Mouse (Mus musculus): ENCODE measurements at regions not wholly inside any gene's neighbourhood (a gene's known extent, or its start where the extent isn't known, plus 50 kb on each side); places are given as distances from the start of the nearest gene placed in this dataset.

GRCm38 (mm10) chr2:30690307-30690706, 95.5 kb downstream of the Cstad start:
- Histone ChIP-seq H3K4me3 (replicated peaks in 1 of 3; ENCODE audit: low read depth in 2 of 3, low read length in 2 of 3, poor library complexity in 1 of 3) (no peak overlapping the region), H3K79me2 (replicated peaks; ENCODE audit: control insufficient read depth, extremely low read depth, insufficient read depth, poor library complexity, severe bottlenecking) (no peaks in the 10 kb centered on the region), H3K9me3 (replicated peaks; ENCODE audit: low read length) (no peaks in the 10 kb centered on the region), H3K4me2 (ENCODE audit: insufficient read depth, low read depth, poor library complexity, severe bottlenecking) (no peak overlapping the region), H3K4me1 (ENCODE audit: control insufficient read depth in 1 of 2, insufficient read depth in 2 of 2) (peaks cover 12 to 51% of the 10 kb centered on the region in 2 experiments), H3K9ac (ENCODE audit: insufficient read depth, low read depth) (no peak overlapping the region), H3K27ac (ENCODE audit: insufficient read depth, low read depth) (peak overlapping the region; percentile 15; the same call in 1 of the 2 replicates), H3K27me3 (replicated peaks) (peaks cover 33% of the 10 kb centered on the region), H3K36me3 (replicated peaks in 1 of 2; ENCODE audit: control insufficient read depth in 1 of 2, insufficient read depth in 1 of 2, low read length in 1 of 2) (no peaks in the 10 kb centered on the region)
- in situ Hi-C loops (cut with MboI; ENCODE audit: low pct_ligation_motif_present, low pct_unique_long_range_greater_than_20kb, low sequenced_read_pairs) (no loop called here), dilution Hi-C loops (cut with MboI; ENCODE audit: extremely low pct_ligation_motif_present, extremely low pct_unique_long_range_greater_than_20kb, low sequenced_read_pairs) (no loop called here)
- TF ChIP-seq CHD2 (IDR thresholded peaks at IDR 0.05; ENCODE audit: low read length) (no peak), BHLHE40 (IDR thresholded peaks at IDR 0.05; ENCODE audit: low read depth, low read length) (0 out of 2 replicates have a peak, but pooled peaks have one; percentile 7)
- no peak for DNase-seq (ENCODE audit: extremely low read depth)

DNA sequence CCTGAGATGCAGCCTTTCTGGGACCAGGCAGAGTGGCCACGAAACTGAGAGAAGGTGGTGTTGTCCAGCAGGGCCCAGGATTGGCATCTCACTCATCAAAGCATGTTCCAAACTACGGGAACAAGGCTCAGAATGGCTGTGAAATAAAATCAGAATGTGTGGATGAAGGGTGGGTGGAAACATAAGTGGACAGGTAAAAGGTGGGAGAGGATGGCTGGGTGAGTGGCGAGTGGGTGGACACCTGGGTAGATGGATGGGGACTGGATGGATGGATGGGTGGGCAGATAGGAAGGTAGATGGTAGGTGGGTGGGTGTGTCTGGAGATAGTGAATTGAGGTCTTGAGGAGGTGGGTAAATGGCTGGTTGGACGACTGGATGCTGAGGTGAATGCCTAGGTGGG, 93.6 kb downstream of the Cstad start:
- Histone ChIP-seq H3K9ac (ENCODE audit: insufficient read depth, low read depth) (no peak overlapping the region), H3K27ac (ENCODE audit: insufficient read depth, low read depth) (no peak overlapping the region), H3K27me3 (replicated peaks) (peaks cover 24% of the 10 kb centered on the region), H3K4me3 (replicated peaks in 1 of 3; ENCODE audit: low read depth in 2 of 3, low read length in 2 of 3, poor library complexity in 1 of 3) (no peak overlapping the region), H3K79me2 (replicated peaks; ENCODE audit: control insufficient read depth, extremely low read depth, insufficient read depth, poor library complexity, severe bottlenecking) (no peaks in the 10 kb centered on the region), H3K9me3 (replicated peaks; ENCODE audit: low read length) (no peaks in the 10 kb centered on the region), H3K36me3 (replicated peaks in 1 of 2; ENCODE audit: control insufficient read depth in 1 of 2, insufficient read depth in 1 of 2, low read length in 1 of 2) (no peaks in the 10 kb centered on the region), H3K4me1 (ENCODE audit: control insufficient read depth in 1 of 2, insufficient read depth in 2 of 2) (peaks cover 12 to 46% of the 10 kb centered on the region in 2 experiments), H3K4me2 (ENCODE audit: insufficient read depth, low read depth, poor library complexity, severe bottlenecking) (no peak overlapping the region)
- in situ Hi-C loops (cut with MboI; ENCODE audit: low pct_ligation_motif_present, low pct_unique_long_range_greater_than_20kb, low sequenced_read_pairs) (no loop called here), dilution Hi-C loops (cut with MboI; ENCODE audit: extremely low pct_ligation_motif_present, extremely low pct_unique_long_range_greater_than_20kb, low sequenced_read_pairs) (no loop called here)
- TF ChIP-seq PAX5 (IDR thresholded peaks at IDR 0.05; ENCODE audit: low read length) (no peak), RAD21 (IDR thresholded peaks at IDR 0.05; ENCODE audit: low read depth, low read length) (no peak), IRF4 (IDR thresholded peaks at IDR 0.05; ENCODE audit: low read depth, low read length) (no peak), CHD2 (IDR thresholded peaks at IDR 0.05; ENCODE audit: low read length) (no peak), JUN (IDR thresholded peaks at IDR 0.05; ENCODE audit: insufficient read depth, low read depth, low read length) (no peak), ZMIZ1 (IDR thresholded peaks at IDR 0.05; ENCODE audit: low read depth, low read length) (no peak), POLR2A (IDR thresholded peaks at IDR 0.05; ENCODE audit: low read depth, low read length) (no peak), USF1 (IDR thresholded peaks at IDR 0.05; ENCODE audit: low read depth, low read length) (no peak), ELF1 (IDR thresholded peaks at IDR 0.05; ENCODE audit: low read depth, low read length) (no peak), SMC3 (IDR thresholded peaks at IDR 0.05; ENCODE audit: low read depth, low read length) (no peak), MYC (IDR thresholded peaks at IDR 0.05; ENCODE audit: low read depth, low read length) (no peak), NRF1 (IDR thresholded peaks at IDR 0.05; ENCODE audit: low read depth, low read length) (no peak), ETS1 (conservative IDR thresholded peaks at IDR 0.05; ENCODE audit: low read depth, low read length) (no peak), MXI1 (IDR thresholded peaks at IDR 0.05; ENCODE audit: low read depth, low read length) (no peak), ZC3H11A (IDR thresholded peaks at IDR 0.05; ENCODE audit: low read depth, low read length) (no peak), ZKSCAN1 (IDR thresholded peaks at IDR 0.05; ENCODE audit: borderline replicate concordance, low read depth, low read length) (no peak), E2F4 (IDR thresholded peaks at IDR 0.05; ENCODE audit: insufficient replicate concordance, low read depth, low read length) (no peak), GABPA (IDR thresholded peaks at IDR 0.05; ENCODE audit: insufficient replicate concordance, low read depth, low read length) (no peak)
- no peak for DNase-seq (ENCODE audit: extremely low read depth)

Data from CH12.LX (cell line).